In the genomic region with DNA sequence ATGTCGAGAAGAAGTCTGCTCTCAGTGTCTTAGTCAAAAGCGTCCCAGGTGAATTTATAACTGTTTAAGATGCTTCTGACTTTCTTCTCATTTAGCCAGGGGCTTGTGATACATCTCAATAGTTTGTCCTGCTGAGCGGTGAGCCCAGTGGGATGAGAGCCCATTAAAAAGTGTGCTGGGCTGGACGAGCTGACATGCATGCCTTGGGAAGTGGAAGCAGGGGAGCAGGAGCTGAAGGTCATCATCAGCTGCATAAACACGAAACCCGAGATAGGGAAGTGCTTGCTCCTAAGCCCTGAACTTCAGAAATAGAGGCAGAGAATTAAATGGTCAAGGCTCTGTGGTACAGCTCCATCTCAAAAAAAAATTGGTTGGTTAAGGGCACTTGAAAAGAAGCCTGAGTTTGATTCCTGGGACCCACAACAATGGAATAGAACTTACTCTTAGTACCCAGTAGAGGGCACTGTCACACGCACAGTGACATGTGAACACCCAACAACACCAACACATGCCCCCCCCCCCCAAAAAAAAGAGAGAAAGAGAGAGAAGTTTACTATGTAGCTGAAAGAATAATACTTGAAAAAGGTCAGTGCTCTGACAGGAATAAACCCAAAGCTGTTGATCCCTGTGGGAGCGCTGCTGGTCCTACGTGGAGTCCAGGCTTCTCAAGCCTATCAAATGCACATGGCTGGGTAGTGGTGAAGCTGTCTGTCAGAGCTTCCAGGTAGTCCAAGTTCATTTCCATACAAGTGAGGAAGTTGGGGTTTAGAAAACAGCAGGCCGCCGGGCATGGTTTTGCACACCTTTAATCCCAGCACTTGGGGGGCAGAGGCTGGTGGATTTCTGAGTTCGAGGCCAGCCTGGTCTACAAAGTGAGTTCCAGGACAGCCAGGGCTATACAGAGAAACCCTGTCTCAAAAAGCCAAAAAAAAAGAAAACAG, we compare ENCODE assay signal across 8 mouse cellular contexts. TPM values are rescaled to one million over a fixed set of nuclear protein-coding genes. Genes with fewer than 3 reads are reported as not detected.
DNase-seq lines count a peak whose midpoint lies in the region; ATAC-seq and TF ChIP-seq lines count a peak whose summit lies in the region.

No protein-coding gene starts in this region.

- no peaks in the 10 kb centered on the region for H3K9me3 ChIP-seq in liver, embryonic 11.5 days (ENCODE audit: control insufficient read depth, low read length)

- no peak overlapping the region for H3K9ac ChIP-seq in liver, embryonic 11.5 days (ENCODE audit: low read depth, low read length)

- 0 out of 2 replicates have a peak, but pooled peaks have one; percentile 22 for ATAC-seq in liver, embryonic 11.5 days (replicated peaks; ENCODE audit: low FRiP score)

- no peak overlapping the region for H3K4me2 ChIP-seq in liver, embryonic 11.5 days

- TF ChIP-seq CTCF in kidney, adult 2 months (conservative IDR thresholded peaks at IDR 0.05; ENCODE audit: insufficient read depth, insufficient read length, low read depth, low read length): peak; percentile 43

- 56% methylated on average over 12 of the region's 12 CpGs for WGBS in kidney, adult 2 months
- WGBS in liver, embryonic 11.5 days: 78% methylated on average over 12 of the region's 12 CpGs

- no peak overlapping the region for H3K4me3 ChIP-seq in kidney, adult 2 months (ENCODE audit: insufficient read depth, low read depth, low read length)
- H3K4me3 ChIP-seq in liver, embryonic 11.5 days (ENCODE audit: low read depth, low read length): no peak overlapping the region

- H3K4me1 ChIP-seq in kidney, adult 2 months (ENCODE audit: control insufficient read depth, insufficient read depth, low read length): peaks cover 7% of the 10 kb centered on the region; the same call in 1 of the 2 replicates
- H3K4me1 ChIP-seq in liver, embryonic 11.5 days (replicated peaks; ENCODE audit: control insufficient read depth, insufficient read depth, low read length): peaks cover 6% of the 10 kb centered on the region

- peaks cover 6% of the 10 kb centered on the region for H3K36me3 ChIP-seq in kidney, adult 2 months (ENCODE audit: control insufficient read depth, insufficient read depth, low read length)
- peaks cover 50% of the 10 kb centered on the region for H3K36me3 ChIP-seq in liver, embryonic 11.5 days (ENCODE audit: control insufficient read depth, insufficient read depth, low read length)

- DNase-seq in kidney, adult 2 months: peak; percentile 31
- DNase-seq in kidney, postnatal 4 days: no peak
- DNase-seq in CD4-positive helper T cell, adult 2 months (ENCODE audit: low read depth, low spot score): peak; percentile 74
- DNase-seq in adipocyte (ENCODE audit: low spot score): peak; percentile 62
- DNase-seq in liver, embryonic 11.5 days (ENCODE audit: low spot score): no peak
- DNase-seq in left cerebral cortex, adult 11 months (ENCODE audit: low spot score): no peak
- DNase-seq in urinary bladder, adult 18-20 months (ENCODE audit: low spot score in 2 of 2): no peak
- DNase-seq in urinary bladder, postnatal 14 days (ENCODE audit: low spot score): no peak

- no peak for TF ChIP-seq POLR2A in kidney, adult 2 months (IDR thresholded peaks at IDR 0.05; ENCODE audit: low read depth, low read length)

- no peaks in the 10 kb centered on the region for H3K27me3 ChIP-seq in kidney, adult 2 months (replicated peaks; ENCODE audit: control insufficient read depth, insufficient read depth, low read length)
- no peaks in the 10 kb centered on the region for H3K27me3 ChIP-seq in liver, embryonic 11.5 days (replicated peaks; ENCODE audit: control insufficient read depth, insufficient read depth, low read length)

- peak overlapping the region; percentile 20; the same call in 1 of the 2 replicates for H3K27ac ChIP-seq in kidney, adult 2 months (ENCODE audit: insufficient read depth, low read depth, low read length)
- no peak overlapping the region for H3K27ac ChIP-seq in liver, embryonic 11.5 days (ENCODE audit: low read depth, low read length)

RNA-seq across cellular contexts. Expression of a gene that starts 8.1 kb away (rescaled TPM):
- polyA plus RNA-seq in kidney, adult 2 months (2012; rRNA removed): 9.9 and 13.2 TPM in 2 replicates
- polyA plus RNA-seq in liver, embryonic 11.5 days (2014; fragmentation: Nextera tagmentation; extraction: Ambion mirVana): 51.3 and 55.8 TPM in 2 replicates

RNA-seq across cellular contexts. Expression of a gene that starts 25.7 kb away (rescaled TPM):
- 31.9 and 43.0 TPM in 2 replicates for polyA plus RNA-seq in kidney, adult 2 months (2012; rRNA removed)
- polyA plus RNA-seq in liver, embryonic 11.5 days (2014; fragmentation: Nextera tagmentation; extraction: Ambion mirVana): 52.2 and 57.7 TPM in 2 replicates

RNA-seq across cellular contexts. Expression of a gene that starts 44.2 kb away (rescaled TPM):
- polyA plus RNA-seq in kidney, adult 2 months (2012; rRNA removed): 7.6 and 10.4 TPM in 2 replicates
- polyA plus RNA-seq in liver, embryonic 11.5 days (2014; fragmentation: Nextera tagmentation; extraction: Ambion mirVana): 29.8 and 34.3 TPM in 2 replicates

RNA-seq across cellular contexts. Expression of a gene that starts 54.8 kb away (rescaled TPM):
- 5.2 and 6.0 TPM in 2 replicates for polyA plus RNA-seq in kidney, adult 2 months (2012; rRNA removed)
- polyA plus RNA-seq in liver, embryonic 11.5 days (2014; fragmentation: Nextera tagmentation; extraction: Ambion mirVana): 0.38 and 1.2 TPM in 2 replicates

Comparison
In these comparisons a context has a peak if more than half of its experiments do, and no peak if none do; other contexts are left out.
1. DNase-seq: peak in kidney, adult 2 months (single experiment), CD4-positive helper T cell, adult 2 months (single experiment) and adipocyte (single experiment); none in kidney, postnatal 4 days (0 of 2), liver, embryonic 11.5 days (single experiment), left cerebral cortex, adult 11 months (single experiment), urinary bladder, adult 18-20 months (0 of 2) and urinary bladder, postnatal 14 days (single experiment).